Mouse (Mus musculus): ENCODE results near the gene Vmn1r32.

- TF ChIP-seq CTCF (IDR thresholded peaks at IDR 0.05; ENCODE audit: low read depth, low read length), result no peak
- TF ChIP-seq POLR2A (IDR thresholded peaks at IDR 0.05; ENCODE audit: borderline replicate concordance, low read depth, low read length), result peak; percentile 81; the same call in 1 of the 2 replicates
Observed at GRCm38 (mm10) chr6:66535028-66535862, 24.7 kb downstream of the Vmn1r32 start, which contains the start of gene Mad2l1.
